Mouse (Mus musculus) liver, postnatal 0 days (tissue): ENCODE results near the gene Gm35315. TPM values are rescaled to one million over a fixed set of nuclear protein-coding genes. Genes with fewer than 3 reads are reported as not detected.
"Not testable (repeated sequence)": the region's sequence is repeated elsewhere in the genome, so short reads cannot be mapped to it uniquely, and the experiment has no call there.

Source experiments
- ATAC-seq: fragments of 200-750 bp; cut with Nextera tagmentation; 2 replicates; pipeline ENCODE4 v1.8.0; 2017; ENCODE audit warnings: mild to moderate bottlenecking, moderate library complexity
- DNase-seq: peaks from one replicate; pipeline ENCODE4 v3.0.0-alpha.2; 2016
- H3K27ac ChIP-seq: fragments of 300-500 bp; sonication (generic); 2 replicates; pipeline ENCODE4 v1.5.1; 2014; ENCODE audit warnings: antibody characterized with exemption, moderate library complexity, mild to moderate bottlenecking, low read depth
- H3K27me3 ChIP-seq: fragments of 300-500 bp; sonication (generic); 2 replicates; pipeline ENCODE4 v1.6.1; 2014; ENCODE audit warnings: low read length, control low read depth, mixed read lengths; ENCODE audit not compliant: insufficient read depth
- H3K36me3 ChIP-seq: fragments of 300-500 bp; sonication (generic); replicated peaks from 2 replicates; pipeline ENCODE4 v1.6.1; 2014; ENCODE audit warnings: mild to moderate bottlenecking, control low read depth, low read length, moderate library complexity, mixed read lengths; ENCODE audit not compliant: insufficient read depth
- H3K4me1 ChIP-seq: fragments of 300-500 bp; sonication (generic); 2 replicates; pipeline ENCODE4 v1.6.1; 2014; ENCODE audit warnings: antibody characterized with exemption, mild to moderate bottlenecking, control low read depth; ENCODE audit not compliant: insufficient read depth
- H3K4me2 ChIP-seq: fragments of 300-500 bp; sonication (generic); 2 replicates; pipeline ENCODE4 v1.6.1; 2014; ENCODE audit warnings: low read depth, mild to moderate bottlenecking, low read length, moderate library complexity, mixed read lengths
- H3K4me3 ChIP-seq: fragments of 300-500 bp; sonication (generic); 2 replicates; pipeline ENCODE4 v1.5.1; 2014; ENCODE audit warnings: low read depth, low read length
- H3K9ac ChIP-seq: fragments of 300-500 bp; sonication (generic); replicated peaks from 2 replicates; pipeline ENCODE4 v1.6.1; 2014; ENCODE audit warnings: mild to moderate bottlenecking, moderate library complexity
- H3K9me3 ChIP-seq: fragments of 300-500 bp; sonication (generic); 2 replicates; pipeline ENCODE4 v1.6.1; 2016; ENCODE audit warnings: mild to moderate bottlenecking, control low read depth, low read length, mixed read lengths
- CTCF ChIP-seq: sonication (generic); IDR thresholded peaks from 2 replicates; pipeline ENCODE4 v1.5.1; 2016; ENCODE audit warnings: antibody characterized with exemption, low read depth
- EP300 ChIP-seq: IDR thresholded peaks from 2 replicates; pipeline ENCODE4 v1.6.1; 2016; ENCODE audit warnings: antibody characterized with exemption, low read depth, mild to moderate bottlenecking
- WGBS: fragments of 180-500 bp; shearing (Covaris S2); extraction: QIAGEN DNeasy Blood & Tissue Kit; methylation state at CpG from one replicate; pipeline ENCODE4 v1.1.7; 2014; ENCODE audit not compliant: insufficient replicate concordance; 5-methylcytosine and 5-hydroxymethylcytosine counted together
- polyA plus RNA-seq: library from polyadenylated mRNA; unstranded; fragments of >200 nt; fragmentation: Nextera tagmentation; extraction: Ambion mirVana; gene quantifications from 2 replicates; pipeline ENCODE4 v1.2.1, GENCODE M21; 2015

Gene Gm35315
- polyA plus RNA-seq, 1 experiment from 2014 or later, result 0.51 TPM

GRCm38 (mm10) chr5:110094847-110095213 is 610 bp upstream of the Gm35315 start:
- ATAC-seq (peak; percentile 54), DNase-seq (no peak)
- peak overlapping the region; percentile 44 for H3K4me3 ChIP-seq
- no peaks in the 10 kb centered on the region for H3K9me3 ChIP-seq
- no peaks in the 10 kb centered on the region for H3K27me3 ChIP-seq
- 0 out of 2 replicates have a peak, but pooled peaks cover 3% of the 10 kb centered on the region for H3K4me1 ChIP-seq
- H3K36me3 ChIP-seq, result no peaks in the 10 kb centered on the region
- peak overlapping the region; percentile 47 for H3K9ac ChIP-seq
- peak overlapping the region; percentile 81 for H3K27ac ChIP-seq
- H3K4me2 ChIP-seq, result peak overlapping the region; percentile 66
- WGBS, result 4% methylated on average over 4 of the region's 4 CpGs
- TF ChIP-seq EP300 (no peak), CTCF (no peak)

- TF ChIP-seq CTCF, result no peak
- no peak for TF ChIP-seq EP300
- H3K27ac ChIP-seq, result no peak overlapping the region
- H3K9me3 ChIP-seq, result no peaks in the 10 kb centered on the region
- no peak overlapping the region for H3K9ac ChIP-seq
- H3K36me3 ChIP-seq, result no peaks in the 10 kb centered on the region
- no peak overlapping the region for H3K4me3 ChIP-seq
- H3K4me1 ChIP-seq, result 0 out of 2 replicates have a peak, but pooled peaks cover 3% of the 10 kb centered on the region
- H3K4me2 ChIP-seq, result no peak overlapping the region
- ATAC-seq, result no peak
- 30% methylated on average over 2 of the region's 2 CpGs for WGBS
- no peaks in the 10 kb centered on the region for H3K27me3 ChIP-seq
- DNase-seq, result no peak
Measured at GRCm38 (mm10) chr5:110091546-110091945, 2.7 kb downstream of the Gm35315 start.

- H3K9ac ChIP-seq, result no peak overlapping the region
- no peaks in the 10 kb centered on the region for H3K9me3 ChIP-seq
- TF ChIP-seq CTCF (no peak), EP300 (no peak)
- H3K27ac ChIP-seq, result no peak overlapping the region
- H3K4me3 ChIP-seq, result no peak overlapping the region
- no peaks in the 10 kb centered on the region for H3K27me3 ChIP-seq
- H3K4me1 ChIP-seq, result no peaks in the 10 kb centered on the region
- WGBS, result 57% methylated on average over 14 of the region's 14 CpGs
- DNase-seq (no peak), ATAC-seq (no peak)
- H3K36me3 ChIP-seq, result no peaks in the 10 kb centered on the region
- no peak overlapping the region for H3K4me2 ChIP-seq
Measured at GRCm38 (mm10) chr5:110086161-110086866, 7.9 kb downstream of the Gm35315 start.

- ATAC-seq (no peak), DNase-seq (no peak)
- no peak overlapping the region for H3K27ac ChIP-seq
- no peaks in the 10 kb centered on the region; the same call in 1 of the 2 replicates for H3K36me3 ChIP-seq
- H3K4me3 ChIP-seq, result no peak overlapping the region
- no peak overlapping the region for H3K4me2 ChIP-seq
- H3K9me3 ChIP-seq, result peaks cover 14% of the 10 kb centered on the region; the same call in 1 of the 2 replicates
- H3K4me1 ChIP-seq, result no peaks in the 10 kb centered on the region
- TF ChIP-seq CTCF (no peak), EP300 (no peak)
- no peak overlapping the region for H3K9ac ChIP-seq
- H3K27me3 ChIP-seq, result no peaks in the 10 kb centered on the region
- 67% methylated on average over 4 of the region's 4 CpGs for WGBS
Measured at GRCm38 (mm10) chr5:110082961-110083360, 11.3 kb downstream of the Gm35315 start.

GRCm38 (mm10) chr5:110072413-110072812 is 21.8 kb downstream of the Gm35315 start, which contains the start of gene Gm17655:
Gene Gm17655 (minus strand): TSS chr5:110072513.
- H3K4me3 ChIP-seq, H3K36me3 ChIP-seq, ATAC-seq, H3K4me2 ChIP-seq, H3K27me3 ChIP-seq, DNase-seq, H3K9ac ChIP-seq, H3K27ac ChIP-seq, H3K4me1 ChIP-seq: not testable (repeated sequence)
- WGBS, result 68% methylated on average over 2 of the region's 2 CpGs
- peaks cover 11% of the 10 kb centered on the region for H3K9me3 ChIP-seq

GRCm38 (mm10) chr5:110057637-110058408 is 36.4 kb downstream of the Gm35315 start:
- peak overlapping the region; percentile 78 for H3K4me3 ChIP-seq
- ATAC-seq (peak; percentile 99), DNase-seq (peak; percentile 81)
- peak overlapping the region; percentile 68 for H3K4me2 ChIP-seq
- no peaks in the 10 kb centered on the region for H3K36me3 ChIP-seq
- peak overlapping the region; percentile 57; the same call in 1 of the 2 replicates for H3K27ac ChIP-seq
- no peak for TF ChIP-seq CTCF
- no peak for TF ChIP-seq EP300
- H3K9me3 ChIP-seq, result peaks cover 2% of the 10 kb centered on the region; the same call in 1 of the 2 replicates
- H3K27me3 ChIP-seq, result no peaks in the 10 kb centered on the region
- under 1% methylated on average over 19 of the region's 19 CpGs for WGBS
- H3K9ac ChIP-seq, result peak overlapping the region; percentile 71
- H3K4me1 ChIP-seq, result peaks cover 5% of the 10 kb centered on the region

Other genes starting within 250 kb of the Gm35315 start
- 0.12 and 0.23 TPM in 2 replicates for gene Gm15446, start 171.0 kb downstream of the Gm35315 start, polyA plus RNA-seq
- gene Zfp932, start 97.9 kb downstream of the Gm35315 start, polyA plus RNA-seq, result 5.2 and 6.3 TPM in 2 replicates
- 0.62 and 1.2 TPM in 2 replicates for gene Gm17655, start 21.9 kb downstream of the Gm35315 start, polyA plus RNA-seq
- 0.32 and 0.48 TPM in 2 replicates for gene Plcxd1, start 5.5 kb upstream of the Gm35315 start, polyA plus RNA-seq
- 7.1 and 7.4 TPM in 2 replicates for gene Gtpbp6, start 13.8 kb upstream of the Gm35315 start, polyA plus RNA-seq
- gene Zfp605, start 15.7 kb upstream of the Gm35315 start, polyA plus RNA-seq, result 0.76 and 0.99 TPM in 2 replicates
- 9.6 and 11.6 TPM in 2 replicates for gene Chfr, start 41.4 kb upstream of the Gm35315 start, polyA plus RNA-seq
- 3.5 and 4.1 TPM in 2 replicates for gene Golga3, start 82.3 kb upstream of the Gm35315 start, polyA plus RNA-seq
- gene Ankle2, start 136.6 kb upstream of the Gm35315 start, polyA plus RNA-seq, result 8.6 and 10.7 TPM in 2 replicates
- gene Pgam5, start 175.5 kb upstream of the Gm35315 start, polyA plus RNA-seq, result 18.8 and 21.0 TPM in 2 replicates
- 129 and 148 TPM in 2 replicates for gene Pxmp2, start 191.8 kb upstream of the Gm35315 start, polyA plus RNA-seq
- gene Pole, start 191.9 kb upstream of the Gm35315 start, polyA plus RNA-seq, result 5.2 and 6.0 TPM in 2 replicates
- gene P2rx2, start 248.8 kb upstream of the Gm35315 start, polyA plus RNA-seq, result 0.07 and 0.09 TPM in 2 replicates